Comparison of ENCODE assay signal across 24 mouse cellular contexts in the genomic region with DNA sequence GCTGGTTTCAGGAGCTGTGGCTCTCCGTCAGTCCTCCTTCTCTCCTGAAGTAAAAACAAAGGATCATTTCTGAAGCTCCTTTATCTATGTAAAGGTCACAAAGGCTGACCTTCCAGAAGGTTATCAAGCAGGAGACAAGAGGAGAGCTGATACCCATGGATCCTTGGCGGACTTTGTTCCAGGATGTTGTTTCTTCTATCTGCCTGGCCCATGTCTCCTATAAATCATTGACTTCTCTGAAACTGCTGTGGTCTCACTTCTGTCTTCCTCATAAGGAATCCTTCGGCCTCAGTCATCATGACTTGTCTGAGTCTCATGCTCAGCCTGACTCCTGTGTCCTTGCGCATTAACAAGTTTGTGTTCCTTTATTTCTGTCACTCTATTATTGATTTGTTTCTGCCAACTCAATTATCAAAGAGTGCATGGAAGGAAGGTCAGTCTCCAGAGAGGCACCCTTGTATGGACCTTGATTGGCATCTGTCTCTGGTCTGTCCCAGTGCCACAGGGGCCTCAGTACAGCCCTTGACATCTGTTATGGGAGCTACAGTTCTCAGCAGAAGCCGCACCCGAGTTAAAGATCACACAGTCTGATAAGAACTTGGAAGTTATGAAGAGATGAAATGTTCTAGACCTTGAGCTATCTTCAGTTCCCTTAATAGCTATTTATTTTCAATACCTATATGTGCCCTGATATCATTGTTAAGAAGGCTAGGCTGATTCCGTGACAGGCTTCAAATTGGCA. TPM values are rescaled to one million over a fixed set of nuclear protein-coding genes. Genes with fewer than 3 reads are reported as not detected.
"Had no signal": no experiment of that assay in that cellular context is flagged by ENCODE, and none has a peak within 500 bp of the region (broad histone marks: within the 10 kb centered on the region; RNA-seq: fewer than 3 reads in every experiment).

No protein-coding gene starts in this region.

- H3K4me2 ChIP-seq: kidney, embryonic 15.5 days; limb, embryonic 12.5 days; limb, embryonic 15.5 days; liver, embryonic 11.5 days; lung, embryonic 14.5 days; midbrain, embryonic 13.5 days; neural tube, embryonic 13.5 days; stomach, embryonic 15.5 days had no signal

- ATAC-seq: liver, postnatal 0 days; lung, postnatal 0 days; midbrain, embryonic 13.5 days; midbrain, embryonic 16.5 days had no signal

- H3K4me1 ChIP-seq: kidney, embryonic 15.5 days; limb, embryonic 12.5 days; limb, embryonic 15.5 days; stomach, embryonic 15.5 days had no signal

- DNase-seq: kidney, adult 11 months; kidney, adult 8-10 months; kidney, postnatal 10 days; kidney, postnatal 36 days; layer of hippocampus, postnatal 36 days; left cerebral cortex, postnatal 4 days; liver, postnatal 0 days; lung, embryonic 14.5 days; retina, postnatal 1 day; thymus, postnatal 25 days had no signal

- H3K4me3 ChIP-seq: kidney, embryonic 15.5 days; limb, embryonic 12.5 days; limb, embryonic 15.5 days; midbrain, embryonic 10.5 days; midbrain, embryonic 13.5 days; myocyte; neural tube, embryonic 13.5 days; stomach, embryonic 15.5 days had no signal

- H3K27ac ChIP-seq: kidney, embryonic 15.5 days; limb, embryonic 12.5 days; limb, embryonic 15.5 days; liver, embryonic 14.5 days; macrophage; midbrain, embryonic 10.5 days; midbrain, embryonic 13.5 days; neural tube, embryonic 13.5 days; stomach, embryonic 15.5 days had no signal

- H3K9me3 ChIP-seq: kidney, embryonic 15.5 days; limb, embryonic 12.5 days; limb, embryonic 15.5 days; midbrain, embryonic 10.5 days; midbrain, embryonic 13.5 days; neural tube, embryonic 13.5 days; stomach, embryonic 15.5 days had no signal

- H3K27me3 ChIP-seq: kidney, embryonic 15.5 days; limb, embryonic 12.5 days; limb, embryonic 15.5 days; midbrain, embryonic 13.5 days; neural tube, embryonic 13.5 days; stomach, embryonic 15.5 days had no signal

- H3K9ac ChIP-seq: kidney, embryonic 15.5 days; limb, embryonic 12.5 days; limb, embryonic 15.5 days; liver, embryonic 14.5 days; liver, postnatal 0 days; lung, embryonic 14.5 days; midbrain, embryonic 13.5 days; neural tube, embryonic 13.5 days; stomach, embryonic 15.5 days had no signal

- H3K36me3 ChIP-seq: kidney, embryonic 15.5 days; limb, embryonic 12.5 days; limb, embryonic 15.5 days; midbrain, embryonic 10.5 days; midbrain, embryonic 13.5 days; neural tube, embryonic 13.5 days; stomach, embryonic 15.5 days had no signal

RNA-seq across cellular contexts. Expression of a gene that starts 53.2 kb away (rescaled TPM):
- total RNA-seq: monocyte, adult 5-6 weeks had no signal
- polyA plus RNA-seq: limb, embryonic 12.5 days; liver, postnatal 0 days; lung, postnatal 0 days; macrophage; myocyte had no signal
